Mouse (Mus musculus): Measurements from ENCODE around the gene Kif2c.
"Not testable (repeated sequence)": the region's sequence is repeated elsewhere in the genome, so short reads cannot be mapped to it uniquely, and the experiment has no call there.

The Kif2c gene

DNA sequence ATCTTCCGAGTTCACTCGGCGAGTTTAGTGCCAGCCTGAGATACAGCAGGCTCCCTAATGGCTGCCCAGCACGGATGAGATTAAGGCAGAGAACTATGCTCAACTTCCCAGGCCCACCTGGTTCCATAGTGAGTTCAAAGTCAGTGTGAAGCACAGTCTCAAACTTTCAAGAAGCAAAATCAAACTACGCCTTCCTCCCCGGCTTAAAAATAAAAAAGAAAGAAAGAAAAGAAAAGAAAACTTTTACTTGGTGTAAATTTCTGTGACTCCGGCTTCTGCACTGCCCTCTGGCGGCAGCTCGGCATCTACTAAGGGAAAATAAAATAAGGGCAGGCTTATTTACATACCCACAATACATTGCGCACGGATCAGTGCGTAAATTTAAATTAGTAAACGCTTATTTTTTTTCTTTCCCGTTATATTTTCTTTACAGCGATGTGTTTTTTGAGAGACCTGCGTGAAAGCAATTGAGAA lies 7.0 kb upstream of the Kif2c start:
- peak; percentile 89 for DNase-seq (ENCODE audit: low spot score)

DNA sequence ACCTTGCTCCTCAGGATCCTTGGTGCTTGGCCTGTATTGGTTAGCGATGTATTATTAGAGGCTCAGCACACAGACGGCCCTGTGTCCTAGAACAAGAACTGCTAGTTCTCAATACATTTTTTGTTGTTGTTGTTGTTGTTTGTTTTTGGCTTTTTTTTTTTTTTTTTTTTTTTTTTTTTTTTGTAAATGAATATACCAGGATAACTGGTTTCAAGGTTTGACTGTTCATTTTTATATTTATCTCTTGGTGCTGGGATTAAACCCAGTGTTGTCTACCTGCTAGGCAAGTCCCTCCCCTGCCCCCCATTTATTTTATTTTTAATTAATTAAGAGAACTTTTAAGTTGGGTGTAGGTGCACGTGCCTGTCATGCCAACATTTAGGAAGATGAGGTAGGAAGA lies 6.5 kb upstream of the Kif2c start:
- no peak for DNase-seq (ENCODE audit: low spot score)

DNA sequence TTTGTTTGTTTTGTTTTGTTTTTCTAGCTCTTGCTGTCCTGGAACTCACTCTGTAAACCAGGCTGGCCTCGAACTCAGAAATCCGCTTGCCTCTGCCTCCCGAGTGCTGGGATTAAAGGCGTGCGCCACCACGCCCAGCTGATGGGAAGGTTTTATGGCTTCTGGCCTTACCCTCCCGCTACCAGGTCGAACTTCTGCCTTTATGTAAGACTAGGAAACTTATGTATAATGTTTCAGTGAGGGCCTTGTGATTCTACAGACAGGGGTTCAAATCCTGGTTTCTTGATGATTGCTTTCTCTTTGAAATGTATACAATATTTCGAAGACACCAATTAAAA lies 289 bp upstream of the Kif2c start:
- DNase-seq (ENCODE audit: low spot score): not testable (repeated sequence)

- no peak for DNase-seq (ENCODE audit: low spot score)
Measured at GRCm38 (mm10) chr4:117169936-117170335, 12.5 kb downstream of the Kif2c start.

- DNase-seq (ENCODE audit: low spot score): no peak
Measured at GRCm38 (mm10) chr4:117161183-117161582, 21.3 kb downstream of the Kif2c start.

- DNase-seq (ENCODE audit: low spot score): no peak
Measured at GRCm38 (mm10) chr4:117159666-117160065, 22.8 kb downstream of the Kif2c start.

- DNase-seq (ENCODE audit: low spot score): no peak
Measured at GRCm38 (mm10) chr4:117156372-117156771, 26.1 kb downstream of the Kif2c start.

GRCm38 (mm10) chr4:117155792-117156355 lies 26.6 kb downstream of the Kif2c start, which contains the start of gene Rps8:
Rps8 (minus strand) TSS chr4:117156243.
- DNase-seq (ENCODE audit: low spot score): peak; percentile 87

DNA sequence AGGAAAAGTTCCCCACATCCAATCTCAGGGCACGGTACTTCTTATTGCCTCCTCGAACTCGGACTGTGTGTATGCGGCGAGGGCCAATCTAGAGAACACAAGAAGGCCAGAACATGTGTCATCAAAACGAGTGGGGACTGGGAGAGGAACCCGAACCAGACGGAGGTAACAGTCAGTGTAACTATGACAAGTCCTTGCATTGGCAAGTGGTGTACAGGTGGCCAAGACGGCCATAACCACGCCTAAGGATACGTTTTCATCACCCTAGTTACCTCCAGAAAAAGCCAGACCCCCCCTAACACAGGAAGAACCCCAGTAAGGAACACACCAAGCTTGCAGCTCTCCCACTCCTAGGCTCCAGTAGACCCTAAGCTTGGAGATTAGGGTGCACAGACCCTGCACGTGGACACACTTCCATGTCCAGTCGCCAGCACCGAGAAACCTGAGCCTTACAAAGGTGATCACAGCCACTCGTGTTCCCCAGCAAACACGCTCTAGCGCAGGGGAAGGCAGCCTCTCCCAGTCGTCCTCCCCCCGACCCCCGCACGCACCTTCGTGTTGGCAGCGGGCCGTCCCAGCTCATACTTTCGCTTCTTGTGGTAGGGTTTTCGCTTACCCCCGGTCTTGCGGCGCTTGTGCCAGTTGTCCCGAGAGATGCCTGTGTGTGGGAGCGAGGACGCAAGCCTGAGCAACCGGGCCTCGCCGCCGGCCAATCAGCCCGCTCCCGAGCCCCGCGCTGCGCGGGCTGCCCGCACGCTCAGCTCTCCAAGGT lies 27.2 kb downstream of the Kif2c start:
- no peak for DNase-seq (ENCODE audit: low spot score)

DNA sequence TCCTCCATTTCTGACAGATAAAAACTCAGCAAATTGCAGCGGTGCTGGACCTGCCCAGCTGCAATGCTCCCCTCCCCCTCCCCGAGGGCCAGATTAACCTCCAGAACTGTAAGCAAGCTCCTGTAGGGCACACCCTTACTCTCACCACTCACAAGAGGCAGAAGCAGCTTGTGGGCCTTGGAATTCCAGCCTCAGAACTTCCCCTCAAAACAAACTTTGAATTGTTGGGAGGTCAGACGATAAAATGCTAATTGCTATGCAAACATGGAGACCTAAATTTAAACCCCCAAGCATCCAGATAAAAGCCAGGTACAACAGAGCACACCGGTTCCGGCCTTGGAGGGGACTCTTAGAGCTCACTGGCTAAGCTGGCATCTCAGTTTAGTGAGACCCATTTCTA lies 29.7 kb downstream of the Kif2c start:
- DNase-seq (ENCODE audit: low spot score): no peak

DNA sequence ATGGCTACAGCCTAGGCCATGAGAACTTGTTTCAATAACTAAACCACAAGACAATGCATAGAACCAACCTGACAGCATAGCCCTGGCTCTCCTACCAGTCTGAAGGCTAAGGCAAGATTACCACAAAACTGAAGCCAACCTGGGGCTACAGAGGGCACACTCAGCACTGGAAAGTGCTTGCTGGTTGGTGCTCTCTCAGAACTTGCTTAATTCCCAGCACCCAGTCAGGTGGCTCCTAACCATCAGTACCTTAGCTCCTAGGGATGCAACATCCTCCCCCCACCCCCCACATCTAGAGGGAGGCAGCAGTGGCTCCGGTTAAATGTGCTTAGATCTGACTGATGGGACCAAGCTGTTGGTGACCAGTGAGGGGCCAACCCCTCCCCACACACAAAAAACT lies 31.0 kb downstream of the Kif2c start:
- no peak for DNase-seq (ENCODE audit: low spot score)

- DNase-seq (ENCODE audit: low spot score): no peak
Measured at GRCm38 (mm10) chr4:117150212-117150733, 32.2 kb downstream of the Kif2c start.

- DNase-seq (ENCODE audit: low spot score): no peak
Measured at GRCm38 (mm10) chr4:117149291-117150211, 32.9 kb downstream of the Kif2c start.

DNA sequence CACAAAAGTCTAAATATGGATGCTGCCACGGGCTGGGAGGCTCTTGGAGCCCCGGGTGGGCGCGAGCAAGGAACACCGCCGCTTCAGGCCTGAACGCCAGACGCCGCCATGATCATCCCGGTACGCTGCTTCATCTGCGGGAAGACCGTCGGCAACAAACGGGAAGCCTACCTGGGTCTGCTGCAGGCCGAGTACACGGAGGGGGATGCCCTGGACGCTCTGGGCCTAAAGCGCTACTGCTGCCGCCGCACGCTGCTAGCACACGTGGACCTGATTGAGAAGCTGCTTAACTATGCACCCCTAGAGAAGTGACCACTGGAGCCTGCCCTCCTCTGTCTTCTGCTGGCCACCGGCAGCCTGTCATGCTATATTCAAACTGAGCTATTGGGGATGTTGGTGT lies 33.6 kb downstream of the Kif2c start:
- DNase-seq (ENCODE audit: low spot score): no peak

- DNase-seq (ENCODE audit: low spot score): no peak
Measured at GRCm38 (mm10) chr4:117148047-117148713, 34.3 kb downstream of the Kif2c start.

- peak; percentile 92 for DNase-seq (ENCODE audit: low spot score)
Measured at GRCm38 (mm10) chr4:117146176-117146575, 36.3 kb downstream of the Kif2c start.

- no peak for DNase-seq (ENCODE audit: low spot score)
Measured at GRCm38 (mm10) chr4:117145248-117145647, 37.2 kb downstream of the Kif2c start.

DNA sequence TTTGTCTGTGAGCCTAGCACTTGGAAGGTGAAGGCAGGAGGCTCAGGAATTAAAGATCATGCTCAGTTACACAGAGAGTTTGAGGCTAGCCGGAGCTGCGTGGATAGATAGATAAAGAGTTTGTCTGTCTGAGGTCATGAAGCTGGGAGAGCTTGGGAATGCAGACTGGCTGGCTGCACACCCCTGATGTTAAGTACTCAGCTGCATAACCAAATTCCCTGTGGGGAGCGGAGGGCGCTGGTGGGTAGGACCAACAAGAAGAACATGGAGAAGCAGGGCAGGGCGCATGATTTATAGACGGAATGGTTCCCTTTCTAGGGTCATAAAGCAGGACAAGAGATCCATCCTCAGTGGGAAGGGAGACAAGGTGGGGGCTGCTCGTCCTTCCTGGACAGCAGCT lies 39.4 kb downstream of the Kif2c start:
- DNase-seq (ENCODE audit: low spot score): no peak

DNA sequence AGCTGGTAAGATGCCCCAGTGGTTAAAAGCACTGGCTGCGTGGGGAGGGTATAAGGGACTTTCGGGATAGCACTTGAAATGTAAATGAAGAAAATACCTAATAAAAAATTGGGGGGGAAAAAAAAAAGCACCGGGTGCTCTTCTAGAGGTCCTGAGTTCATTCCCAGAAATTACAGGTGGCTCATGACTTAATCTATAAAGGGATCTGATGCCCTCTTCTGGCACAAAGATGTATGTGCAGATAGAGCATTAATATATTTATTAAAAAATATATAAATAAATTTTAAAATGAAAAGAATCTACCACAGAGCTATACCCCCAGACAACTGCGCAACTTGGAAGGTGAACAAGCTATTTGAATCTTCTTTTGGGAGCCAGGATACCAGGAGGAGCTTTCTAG lies 41.8 kb downstream of the Kif2c start:
- no peak for DNase-seq (ENCODE audit: low spot score)

DNA sequence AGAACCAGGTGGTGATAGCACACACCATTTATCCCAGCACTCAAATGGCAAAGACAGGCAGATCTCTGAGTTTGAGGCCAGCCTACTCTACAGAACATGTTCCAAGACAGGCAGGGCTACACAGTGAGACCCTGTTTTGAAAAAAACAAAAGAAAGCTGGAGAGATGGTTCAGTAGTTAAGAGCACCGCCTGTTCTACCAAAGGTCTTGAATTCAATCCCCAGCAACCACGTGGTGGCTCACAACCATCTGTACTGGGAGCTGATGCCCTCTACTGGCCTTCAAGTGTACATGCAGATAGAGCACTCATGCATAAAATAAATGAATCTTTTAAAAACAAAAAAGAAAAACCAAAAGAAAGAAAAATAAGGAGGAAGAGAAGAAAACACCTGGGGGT lies 43.2 kb downstream of the Kif2c start:
- DNase-seq (ENCODE audit: low spot score): no peak

GRCm38 (mm10) chr4:117138295-117139216 lies 43.9 kb downstream of the Kif2c start:
- no peak for DNase-seq (ENCODE audit: low spot score)
